Mouse (Mus musculus): ENCODE results near the gene Mthfsd.

DNA sequence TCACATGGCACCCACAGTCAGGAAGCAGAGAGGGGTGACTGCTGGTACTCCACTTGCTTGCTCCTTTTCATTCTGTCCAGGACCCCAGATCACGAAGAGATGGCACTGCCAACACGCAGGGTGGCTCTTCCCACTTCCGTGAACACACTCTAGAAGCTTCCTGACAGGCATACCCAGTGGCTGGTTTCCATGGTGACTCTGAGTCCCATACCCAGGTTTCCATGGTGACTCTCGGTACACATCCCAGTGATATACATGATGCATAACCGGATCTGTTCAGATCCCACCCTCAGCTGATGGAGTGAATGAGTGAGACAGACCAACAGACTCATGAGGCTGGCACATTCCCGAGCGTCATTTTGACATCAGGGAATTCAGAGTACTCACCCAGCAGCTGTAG lies 49.1 kb downstream of the Mthfsd start:
- no peak for TF ChIP-seq CTCF (IDR thresholded peaks at IDR 0.05; ENCODE audit: low read depth, low read length)
- no peak for TF ChIP-seq TAL1 (conservative IDR thresholded peaks at IDR 0.05; ENCODE audit: low read depth, low read length)
- TF ChIP-seq GATA1 (IDR thresholded peaks at IDR 0.05; ENCODE audit: borderline replicate concordance, low read length), result no peak
- TF ChIP-seq POLR2AphosphoS5 (IDR thresholded peaks at IDR 0.05; ENCODE audit: insufficient replicate concordance, low read depth, low read length), result no peak
